Mouse (Mus musculus): ENCODE measurements at regions not wholly inside any gene's neighbourhood (a gene's known extent, or its start where the extent isn't known, plus 50 kb on each side); places are given as distances from the start of the nearest gene placed in this dataset.

DNA sequence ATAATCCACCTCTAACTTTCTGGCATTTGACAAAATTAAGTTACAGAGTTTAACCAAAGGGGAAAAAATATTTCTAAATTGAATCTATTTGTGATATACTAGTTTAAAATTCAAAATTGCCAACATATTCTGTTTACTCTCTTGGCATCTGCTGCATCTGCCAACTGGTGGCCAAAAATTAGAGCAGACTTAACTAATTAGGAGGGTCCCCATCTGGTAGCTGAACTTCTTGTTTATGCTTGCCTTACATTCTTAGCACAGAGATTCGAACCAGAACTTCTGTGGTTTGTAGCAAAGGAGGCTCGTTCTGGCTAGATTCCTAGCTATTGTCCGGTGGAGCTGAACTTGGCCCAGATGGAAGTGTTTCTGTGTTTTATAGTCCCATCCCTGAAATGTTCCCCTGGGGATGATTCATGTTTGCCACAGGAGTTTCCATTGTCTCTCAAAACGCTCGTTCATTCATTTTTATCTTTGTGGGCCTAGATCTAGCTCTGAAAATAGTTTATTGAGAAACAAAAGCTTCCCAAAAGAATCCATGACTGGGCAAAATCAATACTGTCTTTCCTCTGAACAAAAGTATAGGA lies 3461.5 kb upstream of the Gm7489 start:
- TF ChIP-seq POLR2A (IDR thresholded peaks at IDR 0.05; ENCODE audit: borderline replicate concordance, insufficient read depth, low read length) (no peak), CTCF (IDR thresholded peaks at IDR 0.05; ENCODE audit: borderline replicate concordance, insufficient read depth, low read depth, low read length) (no peak)

All from cerebellum, adult 2 months (tissue).